Mouse (Mus musculus) urinary bladder, postnatal 36 days (tissue): ENCODE data around the gene Nos1ap.

Experiments used
- DNase-seq, 2 experiments: peaks; one replicate each; pipeline ENCODE4 v3.0.0; 2022; ENCODE audit warnings: low spot score in 2 of 2, mixed read lengths in 1 of 2

Nos1ap gene

DNA sequence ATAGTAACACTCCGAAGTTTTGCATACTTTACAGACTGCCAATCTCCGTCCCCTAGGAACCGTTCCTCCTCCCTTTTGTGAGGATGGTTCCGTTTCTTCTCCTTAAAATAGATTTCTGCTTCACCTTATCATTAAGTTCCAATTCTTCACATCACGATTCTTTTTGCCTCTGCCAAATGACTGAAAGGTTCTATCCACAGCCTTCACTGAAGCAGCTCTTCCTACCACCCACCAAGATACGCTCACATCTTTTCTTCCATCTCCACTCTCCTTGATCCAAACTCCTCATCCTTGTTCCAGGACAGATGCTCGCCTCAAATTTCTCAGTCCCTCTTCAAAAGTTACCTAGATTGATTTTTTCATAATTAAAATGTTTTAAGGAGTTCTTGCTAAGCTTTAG, 220.8 kb downstream of the Nos1ap start:
- DNase-seq = no peak

DNA sequence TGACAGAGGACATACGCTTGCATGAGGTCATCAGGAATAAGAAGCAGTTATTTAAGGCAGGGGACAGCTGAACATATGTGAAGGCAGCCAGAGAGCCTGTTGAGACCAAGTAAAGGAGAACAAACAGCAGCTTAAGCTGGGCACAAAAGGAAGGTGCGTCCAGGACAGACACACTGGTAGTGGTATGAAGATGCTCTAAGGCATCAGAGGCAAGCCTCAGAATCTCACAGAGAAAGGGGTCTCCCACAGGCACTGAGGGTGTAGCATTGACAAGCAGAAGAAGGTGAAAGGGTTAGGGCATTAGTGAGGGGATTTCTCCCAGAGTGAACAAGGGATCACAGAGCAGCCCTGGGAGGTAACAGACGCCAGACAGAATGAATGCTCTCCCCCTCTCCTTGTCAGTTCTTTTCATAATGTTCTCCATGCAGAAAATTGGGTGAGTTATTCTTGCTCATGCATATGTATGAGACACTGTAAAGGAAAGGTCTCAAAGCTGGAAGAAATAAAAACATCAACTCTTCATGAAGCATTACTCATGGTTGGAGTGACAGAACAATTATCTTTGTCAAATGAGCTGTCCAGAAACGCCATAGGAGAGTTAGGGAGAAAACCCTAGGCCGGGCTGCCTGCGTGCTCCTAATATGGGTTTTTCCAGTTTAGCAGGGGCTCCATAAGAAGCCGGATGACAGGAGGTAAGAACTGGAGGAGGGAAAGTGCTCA, 222.5 kb downstream of the Nos1ap start:
- DNase-seq = no peak

- no peak for DNase-seq
These were observed 225.9 kb downstream of the Nos1ap start for GRCm38 (mm10) chr1:170363746-170364145.

DNA sequence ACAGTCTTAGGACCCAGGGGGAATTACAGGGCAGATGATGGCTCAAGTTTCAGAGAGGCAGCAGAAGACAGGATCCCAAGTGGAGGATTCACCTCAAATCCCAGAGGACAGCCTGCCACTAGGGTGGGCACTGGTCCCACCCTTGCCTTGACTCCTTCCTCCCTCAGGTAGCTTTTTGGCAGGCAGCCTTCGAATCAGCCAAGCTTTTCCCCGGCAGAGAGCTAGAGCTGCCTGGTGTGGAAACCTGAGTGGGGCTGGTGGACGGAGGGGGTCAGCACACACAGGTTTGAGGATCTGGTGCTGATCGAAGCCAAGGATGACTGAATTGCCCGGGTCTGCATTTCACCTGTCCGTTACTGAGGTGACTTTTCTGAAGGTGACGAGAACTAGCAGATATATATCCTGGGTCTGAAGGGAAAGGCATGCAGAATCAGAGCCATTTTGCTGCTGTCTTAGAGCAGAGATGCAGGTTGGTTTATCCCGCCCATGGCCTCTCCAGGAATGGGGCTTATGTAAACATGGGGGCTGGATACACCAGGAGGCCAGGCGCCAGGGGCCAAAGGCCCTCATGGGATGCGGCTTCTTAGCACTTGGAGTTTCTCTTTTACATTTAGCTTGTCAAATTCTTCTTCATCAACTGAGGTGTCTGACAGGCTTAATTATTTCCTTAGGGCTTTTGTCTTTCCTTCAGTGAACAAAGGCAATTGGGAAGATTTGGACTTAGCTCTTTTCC, 229.3 kb downstream of the Nos1ap start:
- DNase-seq = no peak

GRCm38 (mm10) chr1:170353335-170353734, 236.3 kb downstream of the Nos1ap start:
- no peak for DNase-seq

DNA sequence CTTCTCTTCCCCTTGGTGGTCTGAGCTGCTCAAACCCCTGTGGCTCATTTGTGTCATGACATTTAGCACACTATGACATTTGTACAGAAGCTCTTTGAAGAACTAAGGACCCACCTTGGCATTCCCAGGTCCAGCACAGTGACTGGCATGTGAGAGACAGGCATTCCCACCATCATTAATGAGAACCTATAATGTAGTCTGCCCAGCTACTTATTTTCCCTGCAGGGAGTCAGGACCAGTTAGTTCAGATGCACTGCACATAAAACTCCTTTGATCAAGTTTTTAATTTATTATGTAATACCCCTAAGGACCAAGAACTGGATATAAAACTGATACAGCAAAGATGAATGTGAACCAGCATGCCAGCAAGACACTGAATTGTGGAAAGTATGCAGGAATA, 238.6 kb downstream of the Nos1ap start:
- DNase-seq = no peak

- no peak for DNase-seq
These were observed 243.4 kb downstream of the Nos1ap start for GRCm38 (mm10) chr1:170346266-170346665.

DNA sequence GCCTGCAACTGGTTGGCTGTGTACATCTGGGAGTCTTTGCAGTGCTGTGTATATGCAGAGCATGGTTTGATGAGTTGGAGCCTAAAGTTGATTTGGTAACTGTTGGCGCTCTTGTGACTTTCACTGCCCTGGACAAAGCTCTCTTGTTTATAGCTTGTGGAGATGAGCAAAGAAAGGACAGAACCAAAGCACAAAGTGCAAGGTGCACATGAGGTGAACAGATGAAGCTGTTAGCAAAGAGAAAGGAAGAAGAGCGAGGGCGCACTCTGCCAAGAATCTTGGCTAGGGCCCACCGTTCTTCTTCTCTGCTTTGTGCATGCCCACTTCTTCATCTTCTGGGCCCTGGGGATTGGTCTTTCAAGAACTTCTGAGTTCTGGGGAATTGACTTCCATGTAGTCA, 245.8 kb downstream of the Nos1ap start:
- no peak for DNase-seq

- no peak for DNase-seq
These were observed 246.6 kb downstream of the Nos1ap start for GRCm38 (mm10) chr1:170343081-170343480.

- no peak for DNase-seq
These were observed 249.7 kb downstream of the Nos1ap start for GRCm38 (mm10) chr1:170339943-170340342.

DNA sequence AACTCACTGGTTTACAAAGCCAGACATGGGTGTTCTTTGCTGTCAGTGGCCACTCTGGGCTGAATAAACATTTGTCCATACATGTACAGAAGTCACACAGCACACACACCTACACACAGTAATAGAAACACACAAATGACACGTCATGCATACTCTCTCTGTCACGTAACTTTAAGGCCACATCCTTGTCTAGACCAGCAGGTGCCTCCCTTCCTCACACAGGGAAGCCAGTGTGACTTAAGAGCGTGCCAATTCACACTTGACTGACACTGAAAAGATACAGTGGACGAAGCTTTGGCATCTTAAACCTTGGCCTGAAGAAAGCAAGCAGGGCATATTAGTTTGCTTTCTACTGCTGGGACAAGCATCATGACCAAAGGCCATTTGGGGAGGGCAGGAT, 256.9 kb downstream of the Nos1ap start:
- no peak for DNase-seq

- no peak for DNase-seq
These were observed 257.7 kb downstream of the Nos1ap start for GRCm38 (mm10) chr1:170331926-170332325.

DNA sequence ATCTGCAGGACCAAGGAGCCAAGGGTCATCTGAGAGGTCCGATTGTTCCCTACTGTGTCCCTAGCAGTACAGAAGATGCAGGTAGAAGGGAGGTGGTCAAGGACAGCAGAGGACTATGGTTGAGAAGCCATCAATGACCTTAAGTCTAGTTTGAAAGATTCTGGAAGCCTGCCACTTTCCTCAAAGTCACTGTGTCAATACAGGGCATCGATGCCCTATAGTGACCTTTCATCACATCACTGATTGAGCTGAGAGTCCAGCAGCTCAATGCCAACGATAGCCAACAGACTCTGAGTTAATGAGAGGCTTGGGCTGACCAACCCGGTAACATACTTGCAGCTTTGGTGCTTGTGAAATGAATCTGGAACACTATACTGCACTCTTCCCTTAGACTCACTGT, 264.4 kb downstream of the Nos1ap start:
- DNase-seq = no peak

DNA sequence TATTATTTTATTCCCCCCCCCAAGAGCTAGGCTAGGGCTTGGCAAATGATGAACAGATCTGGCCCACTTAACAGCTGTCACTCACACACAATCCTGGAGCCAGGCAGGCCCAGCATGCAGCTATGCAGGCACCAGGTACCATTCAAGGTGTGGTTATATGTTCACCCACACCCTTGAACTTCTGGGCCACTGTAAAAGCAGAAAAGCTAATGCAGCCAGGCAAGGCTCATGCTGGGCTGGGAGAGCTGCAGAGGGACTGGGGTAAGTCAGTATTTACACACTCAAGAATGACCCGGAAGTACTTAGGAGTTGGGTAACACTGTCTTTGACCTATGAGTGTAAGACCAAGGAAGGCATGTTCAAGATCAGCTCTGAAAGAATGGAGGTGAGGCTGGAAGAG, 265.3 kb downstream of the Nos1ap start:
- no peak for DNase-seq

GRCm38 (mm10) chr1:170323001-170323400, 266.7 kb downstream of the Nos1ap start:
- DNase-seq = no peak

DNA sequence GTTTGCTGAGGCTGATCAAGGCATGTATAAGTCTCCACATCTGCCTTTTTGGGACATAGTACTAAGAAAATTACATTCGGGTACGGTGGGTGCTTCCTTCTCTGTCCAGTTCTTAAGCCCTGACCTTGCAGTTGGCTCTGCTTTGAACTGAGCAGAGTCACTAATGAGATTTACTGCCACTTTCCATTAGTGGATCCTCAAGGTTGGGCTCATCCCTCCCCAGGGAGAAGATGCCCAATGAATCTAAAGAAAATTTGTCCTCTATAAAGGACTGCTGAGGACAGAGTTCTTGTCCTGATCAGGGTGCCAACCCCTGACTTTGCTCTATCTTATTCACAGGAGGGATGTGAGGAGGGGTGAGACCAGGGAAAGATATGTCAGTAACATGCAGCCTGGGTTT, 267.6 kb downstream of the Nos1ap start:
- DNase-seq = no peak

GRCm38 (mm10) chr1:170311431-170311830, 278.2 kb downstream of the Nos1ap start:
- no peak for DNase-seq

DNA sequence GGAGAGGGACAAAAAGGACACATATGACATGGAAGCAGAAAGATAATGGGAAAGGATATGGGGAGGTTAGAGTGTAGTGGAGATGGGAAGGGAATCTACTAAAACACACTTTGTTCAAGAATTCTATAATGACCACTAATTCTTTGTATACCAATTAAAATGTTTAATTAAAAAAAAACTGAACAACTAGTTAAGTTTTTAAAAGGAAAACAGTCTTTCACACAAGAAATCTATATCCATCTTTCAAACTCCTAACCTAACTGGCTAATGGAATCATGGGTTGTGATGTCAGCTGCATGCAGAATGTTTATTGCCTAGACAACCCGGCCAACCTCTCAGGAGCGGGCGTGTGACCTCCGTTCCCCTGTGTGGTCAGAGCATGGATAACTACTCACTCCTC, 281.2 kb downstream of the Nos1ap start, which contains the start of gene Spata46:
Gene Spata46, plus strand, starts transcription at position 301 of the 400 bp plus-strand sequence.
- DNase-seq = no peak

- DNase-seq = no peak
These were observed 283.4 kb downstream of the Nos1ap start, which contains the start of gene Gm7694 for GRCm38 (mm10) chr1:170306232-170306631. TSS of gene Gm7694 (minus strand) at chr1:170306332.

- no peak for DNase-seq
These were observed 284.7 kb downstream of the Nos1ap start for GRCm38 (mm10) chr1:170305002-170305401.

DNA sequence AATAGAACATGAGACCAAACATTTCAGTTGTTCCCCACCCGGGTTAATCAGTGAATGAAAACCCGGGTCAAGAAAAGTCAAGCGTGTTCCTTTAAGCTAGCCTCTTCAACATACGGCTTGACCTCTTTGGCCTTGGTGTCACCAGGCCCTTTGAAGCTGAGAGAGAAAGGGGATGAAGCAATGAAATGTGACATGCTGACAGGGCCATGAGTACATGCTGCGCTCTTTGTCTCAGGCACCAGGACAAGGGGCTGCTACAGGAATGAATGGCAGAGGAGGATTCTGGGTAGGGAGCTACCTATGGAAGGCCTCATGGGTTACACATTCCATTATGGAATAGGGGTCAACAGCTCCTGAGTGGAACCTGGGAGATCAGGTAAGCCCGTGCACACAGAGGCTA, 286.6 kb downstream of the Nos1ap start:
- no peak for DNase-seq

- no peak for DNase-seq
These were observed 287.2 kb downstream of the Nos1ap start for GRCm38 (mm10) chr1:170302456-170302855.

DNA sequence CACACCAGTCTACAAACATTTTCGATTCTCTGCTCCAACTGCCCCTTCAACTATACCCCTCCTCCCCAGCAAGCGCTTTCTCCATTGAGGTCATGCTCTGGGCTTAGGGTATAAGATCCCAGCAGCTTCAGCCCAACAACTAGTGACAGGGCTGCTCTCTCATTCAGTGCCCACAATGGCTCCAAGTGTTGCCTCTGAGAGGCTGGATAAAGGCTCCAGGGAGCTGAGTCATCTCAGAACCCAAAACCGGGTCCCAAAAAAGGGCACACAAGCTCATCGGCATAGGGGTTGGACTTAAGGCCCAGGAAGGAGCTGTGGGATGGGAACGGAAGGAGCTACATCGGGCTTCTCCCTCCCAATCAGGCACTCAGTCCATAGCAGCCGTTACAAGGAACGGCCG, 288.0 kb downstream of the Nos1ap start:
- DNase-seq = no peak
